Mouse (Mus musculus) bone marrow macrophage, adult 2 months (primary cell): Measurements from ENCODE around the gene Dock2.

Source experiments
- CTCF ChIP-seq: IDR thresholded peaks from 2 replicates; pipeline ENCODE4 v1.5.1; 2012; ENCODE audit warnings: low read depth, mild to moderate bottlenecking, low read length, moderate library complexity
- POLR2A ChIP-seq: IDR thresholded peaks from 2 replicates; pipeline ENCODE4 v1.6.1; 2012; ENCODE audit warnings: mild to moderate bottlenecking, low read depth, low read length, borderline replicate concordance

- TF ChIP-seq CTCF (no peak), POLR2A (no peak)
These were observed 251.6 kb downstream of the Dock2 start for GRCm38 (mm10) chr11:34532131-34532530.
